Mouse (Mus musculus) heart, postnatal 0 days (tissue): ENCODE results near the gene Bcat1. TPM values are rescaled to one million over a fixed set of nuclear protein-coding genes. Genes with fewer than 3 reads are reported as not detected.

Experiments used
- ATAC-seq: fragments of 200-750 bp; cut with Nextera tagmentation; 2 replicates; pipeline ENCODE4 v1.8.0; 2017; ENCODE audit warnings: low read depth, moderate number of reproducible peaks, moderate library complexity; ENCODE audit not compliant: insufficient read depth
- DNase-seq: peaks from one replicate; pipeline ENCODE4 v3.0.0-alpha.2; 2016; ENCODE audit warnings: low spot score
- H3K27ac ChIP-seq: fragments of 300-500 bp; sonication (generic); 2 replicates; pipeline ENCODE4 v1.5.1; 2014; ENCODE audit warnings: low read depth, mild to moderate bottlenecking
- H3K27me3 ChIP-seq: fragments of 300-500 bp; sonication (generic); 2 replicates; pipeline ENCODE4 v1.6.1; 2014; ENCODE audit warnings: low read length, mixed read lengths; ENCODE audit not compliant: control insufficient read depth, insufficient read depth
- H3K36me3 ChIP-seq: fragments of 300-500 bp; sonication (generic); replicated peaks from 2 replicates; pipeline ENCODE4 v1.6.1; 2014; ENCODE audit warnings: low read length, mixed read lengths; ENCODE audit not compliant: control insufficient read depth, insufficient read depth
- H3K4me1 ChIP-seq: fragments of 300-500 bp; sonication (generic); 2 replicates; pipeline ENCODE4 v1.6.1; 2014; ENCODE audit warnings: antibody characterized with exemption; ENCODE audit not compliant: control insufficient read depth, insufficient read depth
- H3K4me2 ChIP-seq: fragments of 300-500 bp; sonication (generic); 2 replicates; pipeline ENCODE4 v1.6.1; 2014; ENCODE audit warnings: low read depth, mild to moderate bottlenecking, low read length, moderate library complexity
- H3K4me3 ChIP-seq: fragments of 300-500 bp; sonication (generic); 2 replicates; pipeline ENCODE4 v1.5.1; 2014; ENCODE audit warnings: low read depth, low read length
- H3K9ac ChIP-seq: fragments of 300-500 bp; sonication (generic); replicated peaks from 2 replicates; pipeline ENCODE4 v1.6.1; 2014; ENCODE audit warnings: low read depth, low read length, mixed read lengths
- H3K9me3 ChIP-seq: fragments of 300-500 bp; sonication (generic); replicated peaks from 2 replicates; pipeline ENCODE4 v1.6.1; 2016; ENCODE audit warnings: low read length; ENCODE audit not compliant: control insufficient read depth
- CTCF ChIP-seq: IDR thresholded peaks from 2 replicates; pipeline ENCODE4 v1.5.1; 2016; ENCODE audit warnings: antibody characterized with exemption, control low read depth, low read depth
- EP300 ChIP-seq: IDR thresholded peaks from 2 replicates; pipeline ENCODE4 v1.6.1; 2016; ENCODE audit warnings: antibody characterized with exemption, low read depth
- WGBS: fragments of 180-500 bp; shearing (Covaris S2); extraction: QIAGEN DNeasy Blood & Tissue Kit; methylation state at CpG from one replicate; pipeline ENCODE4 v1.1.7; 2014; 5-methylcytosine and 5-hydroxymethylcytosine counted together
- polyA plus RNA-seq: library from polyadenylated mRNA; unstranded; fragments of >200 nt; fragmentation: Nextera tagmentation; extraction: Ambion mirVana; gene quantifications from 2 replicates; pipeline ENCODE4 v1.2.1, GENCODE M21; 2015
- total RNA-seq: library from RNA; depleted of rRNA; stranded (reverse); fragments of >200 nt; gene quantifications from 2 replicates; pipeline ENCODE4 v1.2.3, GENCODE M21; 2014; ENCODE audit warnings: low replicate concordance

Gene Bcat1
- total and polyA plus RNA-seq, 2 experiments from 2014 or later: 0.94 to 2.6 TPM

DNA sequence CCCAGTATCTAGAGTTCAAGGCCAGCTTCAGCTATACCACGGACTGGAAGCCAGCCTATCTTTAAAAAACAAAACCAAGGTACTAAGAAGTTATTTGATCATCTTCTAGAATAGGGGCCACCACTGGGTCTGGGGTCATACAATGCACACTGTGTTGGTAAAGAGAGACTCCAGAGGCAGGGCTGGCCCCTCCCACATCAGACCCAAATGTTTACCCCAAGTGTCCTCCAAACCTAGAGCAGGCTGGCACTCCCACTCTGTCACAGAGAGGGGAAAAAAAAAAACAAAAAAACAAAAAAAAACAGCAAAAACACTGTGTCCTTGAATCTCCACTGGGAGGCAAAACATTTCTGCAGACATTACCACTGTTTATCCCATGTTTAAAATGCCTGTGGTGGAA is 38.4 kb downstream of the Bcat1 start:
- Histone ChIP-seq H3K4me2 (no peak overlapping the region), H3K9ac (no peak overlapping the region), H3K27ac (no peak overlapping the region), H3K4me1 (no peaks in the 10 kb centered on the region), H3K4me3 (no peak overlapping the region), H3K9me3 (no peaks in the 10 kb centered on the region), H3K36me3 (no peaks in the 10 kb centered on the region), H3K27me3 (no peaks in the 10 kb centered on the region)
- ATAC-seq (no peak), DNase-seq (no peak)
- TF ChIP-seq CTCF: no peak
- TF ChIP-seq EP300: no peak
- WGBS: 64% methylated on average over 1 of the region's 1 CpGs

DNA sequence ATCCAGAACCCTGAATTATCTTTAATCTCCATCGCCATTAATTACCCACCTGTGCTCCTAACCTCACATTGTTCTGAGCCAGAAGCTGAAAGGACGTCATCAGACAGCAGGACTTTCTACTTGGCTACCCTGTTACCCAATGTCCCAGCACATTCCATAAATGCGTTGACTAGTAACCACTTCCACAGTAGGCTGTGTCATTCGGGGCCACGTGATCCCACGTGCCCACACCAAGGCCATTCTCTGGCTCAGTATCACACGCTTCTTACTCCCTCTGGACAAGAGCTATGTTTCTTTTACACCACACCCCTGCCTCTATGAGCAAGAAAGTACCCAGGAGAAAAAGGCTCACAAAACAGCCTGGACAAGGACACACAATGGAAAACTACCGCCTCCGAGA is 40.6 kb downstream of the Bcat1 start:
- H3K36me3 ChIP-seq: no peaks in the 10 kb centered on the region
- TF ChIP-seq CTCF: no peak
- TF ChIP-seq EP300: no peak
- no peaks in the 10 kb centered on the region for H3K9me3 ChIP-seq
- no peak overlapping the region for H3K27ac ChIP-seq
- no peaks in the 10 kb centered on the region for H3K4me1 ChIP-seq
- DNase-seq: no peak
- no peak for ATAC-seq
- no peak overlapping the region for H3K4me2 ChIP-seq
- no peak overlapping the region for H3K4me3 ChIP-seq
- H3K9ac ChIP-seq: no peak overlapping the region
- 80% methylated on average over 9 of the region's 9 CpGs for WGBS
- no peaks in the 10 kb centered on the region for H3K27me3 ChIP-seq

DNA sequence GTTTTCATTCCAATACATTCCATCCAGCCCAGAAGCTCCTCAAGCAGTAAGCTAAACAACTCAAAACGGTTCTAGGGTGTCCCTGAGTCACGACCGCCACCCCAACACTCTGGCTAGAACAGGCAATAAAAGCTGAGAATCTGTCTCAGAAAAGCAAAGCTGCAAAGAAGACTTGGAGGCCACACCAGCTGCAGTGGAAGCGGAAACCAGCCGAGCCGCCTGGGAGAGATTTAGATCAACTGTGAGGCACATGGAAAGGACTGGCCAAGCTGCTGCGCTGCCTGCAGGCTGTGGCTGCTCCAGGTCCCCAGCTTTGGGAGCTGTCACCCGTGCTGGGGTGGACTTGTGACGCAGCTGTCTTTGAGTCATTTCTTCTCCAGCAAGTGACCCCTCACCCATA is 45.4 kb downstream of the Bcat1 start:
- Histone ChIP-seq H3K27ac (no peak overlapping the region), H3K9ac (no peak overlapping the region), H3K4me1 (no peaks in the 10 kb centered on the region), H3K4me3 (no peak overlapping the region), H3K27me3 (no peaks in the 10 kb centered on the region), H3K4me2 (no peak overlapping the region), H3K36me3 (no peaks in the 10 kb centered on the region), H3K9me3 (no peaks in the 10 kb centered on the region)
- no peak for TF ChIP-seq CTCF
- TF ChIP-seq EP300: no peak
- WGBS: 66% methylated on average over 9 of the region's 9 CpGs
- DNase-seq (no peak), ATAC-seq (no peak)

DNA sequence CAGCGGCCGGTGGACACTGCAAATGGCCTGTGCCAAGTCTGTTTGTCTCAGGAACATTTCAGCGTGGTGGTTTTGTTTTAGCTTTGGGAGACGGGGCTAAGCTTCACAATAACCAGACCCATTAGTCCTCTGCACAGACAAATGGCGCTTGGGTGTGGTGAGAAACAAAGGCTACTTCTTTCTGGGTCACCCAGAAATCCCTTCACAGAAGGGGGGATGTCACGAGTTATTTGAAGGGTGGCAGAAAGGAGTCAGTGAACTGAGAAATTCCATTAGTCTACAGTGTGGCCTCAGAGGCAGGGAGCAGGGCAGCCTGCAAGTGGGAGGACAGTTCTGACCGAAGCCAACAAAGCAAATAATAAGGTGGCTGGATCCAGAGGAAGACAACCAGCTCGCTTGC is 52.0 kb downstream of the Bcat1 start:
- no peaks in the 10 kb centered on the region for H3K4me1 ChIP-seq
- no peaks in the 10 kb centered on the region for H3K9me3 ChIP-seq
- DNase-seq (no peak), ATAC-seq (no peak)
- no peak overlapping the region for H3K4me3 ChIP-seq
- H3K27ac ChIP-seq: no peak overlapping the region
- no peaks in the 10 kb centered on the region for H3K27me3 ChIP-seq
- no peak overlapping the region for H3K9ac ChIP-seq
- no peaks in the 10 kb centered on the region for H3K36me3 ChIP-seq
- H3K4me2 ChIP-seq: no peak overlapping the region
- TF ChIP-seq CTCF (no peak), EP300 (no peak)
- 79% methylated on average over 8 of the region's 8 CpGs for WGBS

DNA sequence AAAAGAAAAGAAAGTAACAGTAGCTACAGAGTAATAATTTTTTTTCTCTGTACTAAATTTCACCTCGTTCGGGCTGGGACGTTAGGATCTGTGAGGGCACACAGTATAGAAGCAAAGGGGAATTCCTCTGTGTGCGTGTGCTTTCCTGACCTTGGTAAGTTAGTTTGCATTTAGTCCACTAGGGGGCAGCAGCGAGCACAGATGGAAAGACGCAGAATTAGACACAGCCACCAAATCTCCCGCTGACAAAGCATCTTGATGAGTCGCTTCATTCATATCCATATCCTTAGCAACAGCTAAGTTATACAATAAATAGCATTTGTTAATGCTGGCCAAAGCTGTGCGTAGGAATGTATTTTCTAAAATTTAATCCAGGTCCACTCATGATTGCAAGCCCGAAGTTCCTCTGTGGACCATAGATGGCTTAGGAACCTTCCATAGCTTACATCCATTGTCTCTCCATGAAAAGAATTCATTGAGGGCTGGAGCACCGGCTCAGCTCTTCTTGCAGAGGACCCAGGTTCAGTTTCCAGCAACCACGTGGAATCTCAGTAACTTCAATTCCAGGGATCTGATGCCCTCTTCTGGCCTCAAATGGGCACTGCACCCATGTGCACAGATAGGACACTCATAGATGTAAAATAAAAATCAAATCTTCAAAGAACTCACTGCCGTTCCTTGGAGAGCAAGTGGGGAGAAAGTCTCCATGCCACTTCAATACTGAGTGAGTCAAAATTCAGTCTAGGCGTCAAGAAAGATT is 52.8 kb downstream of the Bcat1 start:
- Histone ChIP-seq H3K4me1 (no peaks in the 10 kb centered on the region), H3K27ac (no peak overlapping the region), H3K36me3 (no peaks in the 10 kb centered on the region), H3K4me2 (no peak overlapping the region), H3K27me3 (no peaks in the 10 kb centered on the region), H3K9me3 (no peaks in the 10 kb centered on the region), H3K9ac (no peak overlapping the region), H3K4me3 (no peak overlapping the region)
- ATAC-seq: no peak
- DNase-seq: no peak
- TF ChIP-seq CTCF (peak; percentile 55), EP300 (no peak)
- WGBS: 82% methylated on average over 14 of the region's 14 CpGs

DNA sequence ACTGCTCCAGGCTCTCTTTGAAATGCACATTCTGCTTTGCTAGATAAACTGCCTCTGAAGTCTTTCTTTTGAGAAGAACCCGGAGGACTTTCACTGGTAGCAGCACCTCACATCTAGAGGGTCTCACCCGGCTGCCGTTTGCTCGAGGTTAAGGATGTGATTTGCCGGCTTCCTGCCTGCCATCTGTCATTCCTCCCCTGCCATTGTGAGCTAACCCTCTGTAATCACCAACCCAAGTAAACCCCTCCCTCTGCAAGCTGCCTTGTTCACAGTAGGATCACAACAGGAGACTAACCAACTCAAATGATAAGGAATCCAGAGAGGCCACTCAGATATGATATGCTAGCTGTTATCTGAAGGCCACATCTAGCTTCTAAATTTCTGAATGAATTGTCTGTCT is 53.6 kb downstream of the Bcat1 start:
- Histone ChIP-seq H3K9me3 (no peaks in the 10 kb centered on the region), H3K27me3 (no peaks in the 10 kb centered on the region), H3K4me1 (no peaks in the 10 kb centered on the region), H3K36me3 (no peaks in the 10 kb centered on the region), H3K4me3 (no peak overlapping the region), H3K4me2 (no peak overlapping the region), H3K27ac (no peak overlapping the region), H3K9ac (no peak overlapping the region)
- no peak for TF ChIP-seq CTCF
- TF ChIP-seq EP300: no peak
- DNase-seq: no peak
- WGBS: 32% methylated on average over 5 of the region's 5 CpGs
- no peak for ATAC-seq
